ENCODE assay signal across 27 mouse cellular contexts in the genomic region with DNA sequence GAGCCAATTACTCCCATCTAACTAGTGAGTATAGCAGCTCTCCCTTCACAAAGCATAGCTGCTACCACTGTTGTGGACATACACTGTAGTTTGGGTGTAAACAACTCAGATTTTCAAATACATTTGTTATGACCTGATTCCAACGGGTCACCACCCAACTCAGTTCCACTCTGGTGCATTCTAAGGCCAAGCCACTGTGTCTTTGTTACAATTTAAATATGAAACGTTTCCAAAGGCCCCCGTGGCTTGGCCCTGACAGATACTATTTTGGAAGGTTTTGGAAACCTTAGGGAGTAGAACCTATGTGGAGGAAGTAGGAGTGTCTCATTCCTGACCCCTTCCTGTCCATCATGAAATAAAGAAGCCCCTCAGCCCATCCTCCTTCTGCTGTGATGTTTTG. TPM values are rescaled to one million over a fixed set of nuclear protein-coding genes. Genes with fewer than 3 reads are reported as not detected.
"Had no signal": no experiment of that assay in that cellular context is flagged by ENCODE, and none has a peak within 500 bp of the region (broad histone marks: within the 10 kb centered on the region; RNA-seq: fewer than 3 reads in every experiment).

No protein-coding gene starts in this region.

- H3K4me2 ChIP-seq: heart, embryonic 12.5 days; hindbrain, embryonic 12.5 days; hindbrain, embryonic 14.5 days; limb, embryonic 12.5 days; liver, embryonic 11.5 days; liver, embryonic 13.5 days; liver, embryonic 15.5 days had no signal

- H3K27me3 ChIP-seq: heart, embryonic 12.5 days; hindbrain, embryonic 12.5 days; limb, embryonic 12.5 days; liver, embryonic 13.5 days; liver, embryonic 15.5 days had no signal

- H3K9ac ChIP-seq: heart, embryonic 12.5 days; hindbrain, embryonic 12.5 days; hindbrain, embryonic 14.5 days; limb, embryonic 12.5 days; liver, embryonic 13.5 days; liver, embryonic 15.5 days; liver, postnatal 0 days had no signal

- H3K27ac ChIP-seq: gastrocnemius, adult 2 months; heart, adult 2 months; heart, embryonic 10.5 days; hindbrain, embryonic 10.5 days; hindbrain, embryonic 12.5 days; hindbrain, embryonic 14.5 days; kidney, postnatal 0 days; layer of hippocampus, adult 2 months; left cerebral cortex, adult 2 months; limb, embryonic 10.5 days; limb, embryonic 12.5 days; liver, embryonic 13.5 days; liver, embryonic 15.5 days had no signal

- H3K4me3 ChIP-seq: gastrocnemius, adult 2 months; heart, adult 2 months; heart, embryonic 10.5 days; heart, embryonic 12.5 days; hindbrain, embryonic 10.5 days; hindbrain, embryonic 12.5 days; layer of hippocampus, adult 2 months; left cerebral cortex, adult 2 months; limb, embryonic 10.5 days; limb, embryonic 12.5 days; liver, embryonic 13.5 days; liver, embryonic 15.5 days had no signal

- H3K4me1 ChIP-seq: heart, embryonic 10.5 days; heart, embryonic 12.5 days; hindbrain, embryonic 10.5 days; hindbrain, embryonic 12.5 days; limb, embryonic 10.5 days; limb, embryonic 12.5 days; liver, embryonic 13.5 days; liver, embryonic 15.5 days had no signal

- DNase-seq: gastrocnemius, adult 2 months; gastrocnemius, postnatal 10 days; gastrocnemius, postnatal 25 days; heart, adult 2 months; heart, postnatal 10 days; heart, postnatal 4 days; liver; liver, embryonic 13.5 days; liver, postnatal 0 days; lung, adult 2 months had no signal

- H3K36me3 ChIP-seq: heart, embryonic 12.5 days; hindbrain, embryonic 10.5 days; hindbrain, embryonic 12.5 days; limb, embryonic 10.5 days; limb, embryonic 12.5 days; liver, embryonic 13.5 days; liver, embryonic 15.5 days had no signal

- H3K9me3 ChIP-seq: heart, embryonic 10.5 days; hindbrain, embryonic 10.5 days; hindbrain, embryonic 12.5 days; limb, embryonic 10.5 days; liver, embryonic 13.5 days; liver, embryonic 15.5 days had no signal

- ATAC-seq: forebrain, embryonic 16.5 days; hindbrain, embryonic 16.5 days; inflammation-experienced regulatory T-cells, adult 6 months; intestine, embryonic 16.5 days; liver, postnatal 0 days had no signal

RNA-seq across cellular contexts. Expression of gene Clec3b, which starts 49.4 kb away (rescaled TPM):
- polyA plus RNA-seq: heart, embryonic 10.5 days; heart, embryonic 12.5 days; heart, embryonic 14.5 days; hindbrain, embryonic 10.5 days; limb, embryonic 10.5 days; limb, embryonic 12.5 days; liver, embryonic 11.5 days; liver, embryonic 15.5 days; liver, postnatal 0 days had no signal
